22 mouse cellular contexts compared by ENCODE assay signal in the genomic region with DNA sequence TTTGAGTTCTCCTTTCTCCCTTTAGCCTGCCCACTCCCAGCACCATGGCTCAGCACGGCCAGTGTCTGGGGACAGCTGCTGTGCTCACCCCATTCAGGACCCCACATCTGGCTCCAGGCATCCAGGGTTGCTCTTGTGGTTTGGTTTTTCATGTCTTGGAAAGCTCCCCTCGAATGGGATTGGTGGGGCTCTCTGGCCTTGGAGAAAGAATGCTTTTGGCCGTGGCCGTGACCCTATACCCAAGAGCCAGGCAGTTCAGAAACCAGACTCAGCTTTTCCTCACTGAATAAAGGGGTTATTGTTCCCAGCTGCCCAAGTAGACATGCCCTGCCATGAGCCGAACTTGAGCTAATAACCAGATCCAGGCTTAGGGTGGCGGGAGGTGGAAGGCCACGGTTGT.
A peak's percentile ranks its signal among the peaks of the same experiment; 100 is the strongest.
DNase-seq lines count a peak whose midpoint lies in the region; ATAC-seq and TF ChIP-seq lines count a peak whose summit lies in the region.
"Had no signal": no experiment of that assay in that cellular context is flagged by ENCODE, and none has a peak within 500 bp of the region (broad histone marks: within the 10 kb centered on the region; RNA-seq: fewer than 3 reads in every experiment).

No protein-coding gene starts in this region.

- H3K4me1 ChIP-seq in hindbrain, embryonic 12.5 days: no peaks in the 10 kb centered on the region
- no peaks in the 10 kb centered on the region for H3K4me1 ChIP-seq in hindbrain, postnatal 0 days (ENCODE audit: insufficient read depth, low read length)
- no peaks in the 10 kb centered on the region for H3K4me1 ChIP-seq in embryonic facial prominence, embryonic 11.5 days (ENCODE audit: control insufficient read depth, insufficient read depth, low read length)
- H3K4me1 ChIP-seq in limb, embryonic 10.5 days: peaks cover 23% of the 10 kb centered on the region
- H3K4me1 ChIP-seq: liver, embryonic 13.5 days; lung, embryonic 15.5 days; midbrain, embryonic 13.5 days; stomach, embryonic 15.5 days had no signal

- no peak for ATAC-seq in hindbrain, embryonic 12.5 days (ENCODE audit: low FRiP score)
- no peak for ATAC-seq in hindbrain, postnatal 0 days
- no peak for ATAC-seq in embryonic facial prominence, embryonic 11.5 days (replicated peaks; ENCODE audit: insufficient number of reproducible peaks, low FRiP score, low TSS enrichment, low read depth)
- ATAC-seq: forebrain, postnatal 0 days; inflammation-experienced regulatory T-cells, adult 6 months; midbrain, embryonic 13.5 days had no signal

- no peaks in the 10 kb centered on the region for H3K36me3 ChIP-seq in hindbrain, embryonic 12.5 days
- H3K36me3 ChIP-seq in hindbrain, postnatal 0 days (ENCODE audit: insufficient read depth, low read length): no peaks in the 10 kb centered on the region
- no peaks in the 10 kb centered on the region for H3K36me3 ChIP-seq in embryonic facial prominence, embryonic 11.5 days (replicated peaks; ENCODE audit: control insufficient read depth, insufficient read depth, low read depth, low read length)
- H3K36me3 ChIP-seq in limb, embryonic 10.5 days: no peaks in the 10 kb centered on the region
- H3K36me3 ChIP-seq: liver, embryonic 13.5 days; lung, embryonic 15.5 days; midbrain, embryonic 13.5 days; stomach, embryonic 15.5 days had no signal

- no peak overlapping the region for H3K4me2 ChIP-seq in hindbrain, embryonic 12.5 days (replicated peaks)
- H3K4me2 ChIP-seq in hindbrain, postnatal 0 days (ENCODE audit: low read depth, low read length): no peak overlapping the region
- no peak overlapping the region for H3K4me2 ChIP-seq in embryonic facial prominence, embryonic 11.5 days (ENCODE audit: low read depth, low read length)
- H3K4me2 ChIP-seq: liver, embryonic 13.5 days; lung, embryonic 15.5 days; midbrain, embryonic 13.5 days; stomach, embryonic 15.5 days had no signal

- no peak overlapping the region for H3K9ac ChIP-seq in hindbrain, embryonic 12.5 days
- H3K9ac ChIP-seq in hindbrain, postnatal 0 days (replicated peaks; ENCODE audit: low read length): no peak overlapping the region
- H3K9ac ChIP-seq in embryonic facial prominence, embryonic 11.5 days (replicated peaks; ENCODE audit: low read length): no peak overlapping the region
- H3K9ac ChIP-seq: forebrain, postnatal 0 days; liver, embryonic 13.5 days; lung, embryonic 15.5 days; midbrain, embryonic 13.5 days; stomach, embryonic 15.5 days had no signal

- WGBS in hindbrain, embryonic 12.5 days: 71% methylated on average over 7 of the region's 7 CpGs
- 79% methylated on average over 7 of the region's 7 CpGs for WGBS in hindbrain, postnatal 0 days
- WGBS in embryonic facial prominence, embryonic 11.5 days: 25% methylated on average over 7 of the region's 7 CpGs
- WGBS in limb, embryonic 10.5 days: 68% methylated on average over 7 of the region's 7 CpGs

- no peak for TF ChIP-seq CTCF in hindbrain, postnatal 0 days (IDR thresholded peaks at IDR 0.05; ENCODE audit: low read depth)

- peaks cover 7% of the 10 kb centered on the region; the same call in 1 of the 2 replicates for H3K9me3 ChIP-seq in hindbrain, embryonic 12.5 days (replicated peaks)
- no peaks in the 10 kb centered on the region for H3K9me3 ChIP-seq in hindbrain, postnatal 0 days (ENCODE audit: low read length)
- H3K9me3 ChIP-seq in embryonic facial prominence, embryonic 11.5 days (replicated peaks; ENCODE audit: control insufficient read depth, low read length): no peaks in the 10 kb centered on the region
- H3K9me3 ChIP-seq in limb, embryonic 10.5 days (replicated peaks): no peaks in the 10 kb centered on the region
- H3K9me3 ChIP-seq: lung, embryonic 15.5 days; midbrain, embryonic 13.5 days; stomach, embryonic 15.5 days had no signal

- no peaks in the 10 kb centered on the region for H3K27me3 ChIP-seq in hindbrain, embryonic 12.5 days
- no peaks in the 10 kb centered on the region for H3K27me3 ChIP-seq in hindbrain, postnatal 0 days (ENCODE audit: insufficient read depth, low read length)
- no peaks in the 10 kb centered on the region for H3K27me3 ChIP-seq in embryonic facial prominence, embryonic 11.5 days (ENCODE audit: control insufficient read depth, insufficient read depth, low read length)
- no peaks in the 10 kb centered on the region for H3K27me3 ChIP-seq in limb, embryonic 10.5 days (ENCODE audit: low read depth, poor library complexity, severe bottlenecking)
- H3K27me3 ChIP-seq: liver, embryonic 13.5 days; lung, embryonic 15.5 days; midbrain, embryonic 13.5 days; stomach, embryonic 15.5 days had no signal

- DNase-seq in hindbrain, postnatal 0 days (ENCODE audit: low spot score): no peak
- peak; percentile 76 for DNase-seq in embryonic facial prominence, embryonic 11.5 days (ENCODE audit: low spot score)
- DNase-seq in limb, embryonic 10.5 days (ENCODE audit: low spot score): peak; percentile 60
- no peak for DNase-seq in adrenal gland, adult 8-10 months
- DNase-seq in ovary, postnatal 14 days (ENCODE audit: low spot score): no peak
- DNase-seq in layer of hippocampus, adult 9-10 months (ENCODE audit: low spot score): no peak
- DNase-seq: cerebellum, postnatal 14 days; forebrain, postnatal 0 days; gastrocnemius, postnatal 10 days; kidney, adult 8-10 months; kidney, postnatal 25 days; layer of hippocampus, adult 9-11 months; liver, embryonic 13.5 days; thymus, adult 2 months had no signal

- peak overlapping the region; percentile 31; the same call in 1 of the 2 replicates for H3K27ac ChIP-seq in hindbrain, embryonic 12.5 days
- H3K27ac ChIP-seq in hindbrain, postnatal 0 days: no peak overlapping the region
- H3K27ac ChIP-seq in embryonic facial prominence, embryonic 11.5 days (replicated peaks; ENCODE audit: low read depth, low read length): peak overlapping the region; percentile 43; the same call in 1 of the 2 replicates
- H3K27ac ChIP-seq in limb, embryonic 10.5 days: peak overlapping the region; percentile 86
- H3K27ac ChIP-seq: liver, embryonic 13.5 days; lung, embryonic 15.5 days; macrophage; midbrain, embryonic 13.5 days; stomach, embryonic 15.5 days had no signal

- no peak overlapping the region for H3K4me3 ChIP-seq in hindbrain, embryonic 12.5 days
- no peak overlapping the region for H3K4me3 ChIP-seq in hindbrain, postnatal 0 days (ENCODE audit: low read length)
- H3K4me3 ChIP-seq in embryonic facial prominence, embryonic 11.5 days (ENCODE audit: low read depth, low read length): no peak overlapping the region
- no peak overlapping the region for H3K4me3 ChIP-seq in limb, embryonic 10.5 days
- H3K4me3 ChIP-seq: erythroblast, embryonic 14.5 days; liver, embryonic 13.5 days; lung, embryonic 15.5 days; midbrain, embryonic 13.5 days; myocyte; stomach, embryonic 15.5 days had no signal

Comparison
In these comparisons a context has a peak if more than half of its experiments do, and no peak if none do; other contexts are left out.
1. DNase-seq: peak in embryonic facial prominence, embryonic 11.5 days (single experiment) and limb, embryonic 10.5 days (single experiment); none in hindbrain, postnatal 0 days (single experiment), adrenal gland, adult 8-10 months (single experiment), ovary, postnatal 14 days (single experiment) and layer of hippocampus, adult 9-10 months (single experiment).